Mouse (Mus musculus) MEL (cell line): ENCODE measurements at regions not wholly inside any gene's neighbourhood (a gene's known extent, or its start where the extent isn't known, plus 50 kb on each side); places are given as distances from the start of the nearest gene placed in this dataset.

ENCODE experiments used
- DNase-seq: peaks from one replicate; pipeline ENCODE4 v3.0.0; 2011; ENCODE audit warnings: low read depth, low spot score
- H3K27ac ChIP-seq: 2 replicates; pipeline ENCODE4 v1.5.1; 2012; ENCODE audit warnings: low read depth, mild to moderate bottlenecking, control low read depth, low read length, moderate library complexity; ENCODE audit not compliant: control insufficient read depth
- H3K27me3 ChIP-seq, 2 experiments: fragments of 150-350 bp in 1 of 2; sonication (generic) in 1 of 2; 2 replicates each; pipeline ENCODE4 v1.6.1; 2012; ENCODE audit warnings: low read length in 2 of 2, mild to moderate bottlenecking in 2 of 2, improper control_type of control experiment in 1 of 2, moderate library complexity in 1 of 2; ENCODE audit not compliant: insufficient read depth in 2 of 2, control insufficient read depth in 1 of 2
- H3K36me3 ChIP-seq, 2 experiments: 2 replicates each; pipeline ENCODE4 v1.6.1; 2012 to 2014; ENCODE audit warnings: low read length in 2 of 2, improper control_type of control experiment in 1 of 2, inconsistent platforms in 1 of 2, mild to moderate bottlenecking in 1 of 2; ENCODE audit not compliant: insufficient read depth in 2 of 2, control insufficient read depth in 1 of 2
- H3K4me1 ChIP-seq, 2 experiments: fragments of 150-350 bp in 1 of 2; sonication (generic) in 1 of 2; 2 replicates each; pipeline ENCODE4 v1.6.1; 2012; ENCODE audit warnings: low read length in 2 of 2, improper control_type of control experiment in 1 of 2, mild to moderate bottlenecking in 1 of 2; ENCODE audit not compliant: insufficient read depth in 2 of 2, control insufficient read depth in 1 of 2
- H3K4me3 ChIP-seq, 2 experiments: fragments of 150-350 bp in 1 of 2; sonication (generic) in 1 of 2; 2 replicates each; pipeline ENCODE4 v1.5.1; 2012; ENCODE audit warnings: low read depth in 2 of 2, low read length in 2 of 2, mild to moderate bottlenecking in 2 of 2, moderate library complexity in 2 of 2, control low read depth in 1 of 2, improper control_type of control experiment in 1 of 2; ENCODE audit not compliant: control insufficient read depth in 1 of 2, insufficient read depth in 1 of 2
- H3K79me2 ChIP-seq: 2 replicates; pipeline ENCODE4 v1.6.1; 2012; ENCODE audit warnings: mild to moderate bottlenecking, low read length, moderate library complexity; ENCODE audit not compliant: control insufficient read depth, poor library complexity, insufficient read depth
- H3K9ac ChIP-seq: 2 replicates; pipeline ENCODE4 v1.6.1; 2012; ENCODE audit warnings: low read depth, mild to moderate bottlenecking, control low read depth, low read length, moderate library complexity; ENCODE audit not compliant: control insufficient read depth, poor library complexity, severe bottlenecking
- H3K9me3 ChIP-seq: fragments of 150-350 bp; sonication (generic); replicated peaks from 2 replicates; pipeline ENCODE4 v1.6.1; 2012; ENCODE audit warnings: mild to moderate bottlenecking, low read length, improper control_type of control experiment, moderate library complexity; ENCODE audit not compliant: insufficient read depth
- BHLHE40 ChIP-seq: IDR thresholded peaks from 2 replicates; pipeline ENCODE4 v1.6.1; 2012; ENCODE audit warnings: low read depth, mild to moderate bottlenecking, inconsistent platforms, low read length, improper control_type of control experiment, borderline replicate concordance
- CTCF ChIP-seq, 3 experiments: IDR thresholded peaks in 2 of 3; conservative IDR thresholded peaks in 1 of 3; 2 replicates each; pipeline ENCODE4 v1.5.1; 2011 to 2012; ENCODE audit warnings: low read length in 3 of 3, low read depth in 2 of 3, mild to moderate bottlenecking in 2 of 3, improper control_type of control experiment in 1 of 3, inconsistent platforms in 1 of 3, mixed read lengths in 1 of 3, moderate library complexity in 1 of 3; ENCODE audit not compliant: control insufficient read depth in 1 of 3, insufficient read depth in 1 of 3, poor library complexity in 1 of 3, severe bottlenecking in 1 of 3
- E2F4 ChIP-seq: IDR thresholded peaks from 2 replicates; pipeline ENCODE4 v1.6.1; 2011; ENCODE audit warnings: low read depth, low read length, improper control_type of control experiment, borderline replicate concordance
- ETS1 ChIP-seq: IDR thresholded peaks from 2 replicates; pipeline ENCODE4 v1.6.1; 2012; ENCODE audit warnings: low read depth, mild to moderate bottlenecking, inconsistent platforms, low read length, improper control_type of control experiment, moderate library complexity
- KAT2A ChIP-seq: conservative IDR thresholded peaks from 2 replicates; pipeline ENCODE4 v1.6.1; 2012; ENCODE audit warnings: low read depth, low read length, improper control_type of control experiment, inconsistent platforms
- MAX ChIP-seq: IDR thresholded peaks from 2 replicates; pipeline ENCODE4 v1.6.1; 2011; ENCODE audit warnings: low read length, improper control_type of control experiment
- MYB ChIP-seq: IDR thresholded peaks from 2 replicates; pipeline ENCODE4 v1.6.1; 2011; ENCODE audit warnings: mild to moderate bottlenecking, low read depth, low read length, improper control_type of control experiment
- NRF1 ChIP-seq: IDR thresholded peaks from 2 replicates; pipeline ENCODE4 v1.6.1; 2014; ENCODE audit warnings: low read depth, mild to moderate bottlenecking, inconsistent platforms, low read length, improper control_type of control experiment, moderate library complexity; ENCODE audit not compliant: poor library complexity, insufficient read depth, severe bottlenecking
- POLR2AphosphoS2 ChIP-seq: IDR thresholded peaks from 2 replicates; pipeline ENCODE4 v1.6.1; 2011; ENCODE audit warnings: low read length, improper control_type of control experiment
- RCOR1 ChIP-seq: IDR thresholded peaks from 2 replicates; pipeline ENCODE4 v1.6.1; 2012; ENCODE audit warnings: low read depth, mild to moderate bottlenecking, inconsistent platforms, low read length, improper control_type of control experiment
- SIN3A ChIP-seq: IDR thresholded peaks from 2 replicates; pipeline ENCODE4 v1.6.1; 2012; ENCODE audit warnings: low read length, improper control_type of control experiment, inconsistent platforms
- SMC3 ChIP-seq: IDR thresholded peaks from 2 replicates; pipeline ENCODE4 v1.6.1; 2011; ENCODE audit warnings: low read depth, low read length, improper control_type of control experiment
- UBTF ChIP-seq: IDR thresholded peaks from 2 replicates; pipeline ENCODE4 v1.6.1; 2012; ENCODE audit warnings: low read depth, mild to moderate bottlenecking, inconsistent platforms, low read length, improper control_type of control experiment, moderate library complexity, borderline replicate concordance; ENCODE audit not compliant: insufficient read depth
- USF2 ChIP-seq, 2 experiments: IDR thresholded peaks; 2 replicates each; pipeline ENCODE4 v1.6.1; 2011 to 2012; ENCODE audit warnings: improper control_type of control experiment in 2 of 2, low read length in 2 of 2, borderline replicate concordance in 1 of 2, inconsistent platforms in 1 of 2, low read depth in 1 of 2, mild to moderate bottlenecking in 1 of 2; ENCODE audit not compliant: insufficient read depth in 1 of 2

- H3K4me3 ChIP-seq, result no peak overlapping the region
- H3K9ac ChIP-seq, result no peak overlapping the region
- H3K4me1 ChIP-seq, result no peaks in the 10 kb centered on the region
- no peak for TF ChIP-seq E2F4
- TF ChIP-seq RCOR1, result no peak
- TF ChIP-seq ETS1, result no peak
- no peak for TF ChIP-seq POLR2AphosphoS2
- TF ChIP-seq USF2 (IDR thresholded peaks at IDR 0.05; ENCODE audit: borderline replicate concordance in 1 of 2, insufficient read depth in 1 of 2, low read depth in 1 of 2, low read length in 2 of 2), result no peak
- TF ChIP-seq SIN3A, result no peak
- no peaks in the 10 kb centered on the region for H3K9me3 ChIP-seq
- H3K36me3 ChIP-seq, result no peaks in the 10 kb centered on the region
- H3K27me3 ChIP-seq, result peaks cover 0 to 2% of the 10 kb centered on the region in 2 experiments; a peak in 2 of 4 replicates
- DNase-seq, result no peak
- no peak overlapping the region for H3K27ac ChIP-seq
- no peaks in the 10 kb centered on the region for H3K79me2 ChIP-seq
These were observed 174.2 kb upstream of the Plxnc1 start for GRCm38 (mm10) chr10:95118786-95119351.

- H3K79me2 ChIP-seq, result no peaks in the 10 kb centered on the region
- no peak overlapping the region for H3K4me3 ChIP-seq
- H3K9ac ChIP-seq, result no peak overlapping the region
- H3K4me1 ChIP-seq, result no peaks in the 10 kb centered on the region
- no peaks in the 10 kb centered on the region for H3K36me3 ChIP-seq
- TF ChIP-seq MAX (no peak), NRF1 (no peak), KAT2A (no peak), MYB (no peak), SMC3 (no peak), CTCF (IDR thresholded peaks at IDR 0.05 in 2 of 3, conservative IDR thresholded peaks at IDR 0.05 in 1 of 3; ENCODE audit: control insufficient read depth in 1 of 3, insufficient read depth in 1 of 3, low read depth in 2 of 3, low read length in 3 of 3, poor library complexity in 1 of 3, severe bottlenecking in 1 of 3) (no peak), UBTF (no peak), SIN3A (no peak), BHLHE40 (no peak), USF2 (IDR thresholded peaks at IDR 0.05; ENCODE audit: borderline replicate concordance in 1 of 2, insufficient read depth in 1 of 2, low read depth in 1 of 2, low read length in 2 of 2) (no peak), RCOR1 (no peak)
- peaks cover 0 to 2% of the 10 kb centered on the region in 2 experiments; a peak in 2 of 4 replicates for H3K27me3 ChIP-seq
- H3K9me3 ChIP-seq, result no peaks in the 10 kb centered on the region
- no peak for DNase-seq
- H3K27ac ChIP-seq, result no peak overlapping the region
These were observed 173.1 kb upstream of the Plxnc1 start for GRCm38 (mm10) chr10:95117731-95118212.
